Mouse (Mus musculus) kidney, embryonic 14.5 days (tissue): ENCODE measurements around the gene Agtrap. TPM values are rescaled to one million over a fixed set of nuclear protein-coding genes. Genes with fewer than 3 reads are reported as not detected.
A peak's percentile ranks its signal among the peaks of the same experiment; 100 is the strongest.

Experiments
- ATAC-seq: fragments of 200-750 bp; cut with Nextera tagmentation; 2 replicates; pipeline ENCODE4 v1.8.0; 2017; ENCODE audit warnings: moderate number of reproducible peaks, mild to moderate bottlenecking, moderate TSS enrichment, moderate library complexity; ENCODE audit not compliant: low FRiP score, low TSS enrichment
- H3K27ac ChIP-seq: fragments of 300-500 bp; sonication (generic); 2 replicates; pipeline ENCODE4 v1.5.1; 2014; ENCODE audit warnings: low read depth, mild to moderate bottlenecking, low read length, moderate library complexity, mixed read lengths
- H3K27me3 ChIP-seq: fragments of 300-500 bp; sonication (generic); 2 replicates; pipeline ENCODE4 v1.6.1; 2014; ENCODE audit warnings: mild to moderate bottlenecking, low read length; ENCODE audit not compliant: control insufficient read depth, insufficient read depth
- H3K36me3 ChIP-seq: fragments of 300-500 bp; sonication (generic); 2 replicates; pipeline ENCODE4 v1.6.1; 2014; ENCODE audit warnings: low read length, mixed read lengths; ENCODE audit not compliant: control insufficient read depth, insufficient read depth
- H3K4me1 ChIP-seq: fragments of 300-500 bp; sonication (generic); 2 replicates; pipeline ENCODE4 v1.6.1; 2014; ENCODE audit warnings: low read length, mixed read lengths; ENCODE audit not compliant: control insufficient read depth, insufficient read depth
- H3K4me2 ChIP-seq: fragments of 300-500 bp; sonication (generic); replicated peaks from 2 replicates; pipeline ENCODE4 v1.6.1; 2014; ENCODE audit warnings: low read depth, mild to moderate bottlenecking, low read length
- H3K4me3 ChIP-seq: fragments of 300-500 bp; sonication (generic); 2 replicates; pipeline ENCODE4 v1.5.1; 2014; ENCODE audit warnings: mild to moderate bottlenecking, low read length
- H3K9ac ChIP-seq: fragments of 300-500 bp; sonication (generic); 2 replicates; pipeline ENCODE4 v1.6.1; 2014; ENCODE audit warnings: low read depth, mild to moderate bottlenecking, low read length, moderate library complexity
- H3K9me3 ChIP-seq: fragments of 300-500 bp; sonication (generic); 2 replicates; pipeline ENCODE4 v1.6.1; 2016; ENCODE audit warnings: low read length; ENCODE audit not compliant: control insufficient read depth
- WGBS: fragments of 180-500 bp; shearing (Covaris S2); extraction: QIAGEN DNeasy Blood & Tissue Kit; methylation state at CpG from one replicate; pipeline ENCODE4 v1.1.7; 2014; 5-methylcytosine and 5-hydroxymethylcytosine counted together
- polyA plus RNA-seq: library from polyadenylated mRNA; unstranded; fragments of >200 nt; fragmentation: Nextera tagmentation; extraction: Ambion mirVana; gene quantifications from 2 replicates; pipeline ENCODE4 v1.2.1, GENCODE M21; 2014

The Agtrap gene
- polyA plus RNA-seq, 1 experiment from 2014 or later: 22.8 TPM

DNA sequence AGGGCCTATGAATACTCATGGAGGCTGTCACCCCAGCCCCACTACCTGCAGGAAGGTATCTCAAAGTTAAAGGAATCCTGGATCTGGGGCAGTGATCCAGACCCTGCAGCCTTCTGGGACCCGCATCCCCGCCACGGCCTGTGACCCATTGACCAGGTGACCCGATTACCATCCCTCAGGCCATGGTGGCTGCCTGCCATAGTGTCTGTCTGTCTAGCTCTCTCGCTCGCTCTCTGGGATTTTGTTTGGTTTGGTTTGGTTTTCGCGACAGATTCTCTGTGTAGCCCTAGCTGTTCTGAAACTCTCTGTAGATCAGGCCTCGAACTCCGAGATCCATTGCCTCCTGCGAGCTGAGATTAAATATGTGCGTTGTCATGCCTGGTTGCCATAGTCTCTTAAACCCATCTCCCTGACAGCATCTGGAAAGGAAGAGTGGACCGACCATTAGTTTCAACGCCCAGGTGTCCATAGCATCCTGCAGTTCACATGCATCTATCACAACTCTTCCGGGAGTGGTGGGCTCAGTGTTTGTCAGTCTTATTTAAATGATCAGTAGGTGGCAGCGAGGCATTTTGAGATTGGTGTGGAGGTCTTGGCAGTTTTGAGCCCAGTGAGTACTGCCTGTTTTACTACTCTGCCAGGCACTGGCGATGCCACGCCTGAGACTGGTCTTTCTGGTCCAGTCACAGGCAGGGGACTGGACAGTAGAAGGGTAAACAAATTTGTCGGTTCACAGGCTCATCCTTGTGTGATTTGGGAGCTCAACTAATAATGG, 48.4 kb downstream of the Agtrap start:
- Histone ChIP-seq H3K4me3 (peak overlapping the region; percentile 86), H3K27ac (peak overlapping the region; percentile 85; the same call in 1 of the 2 replicates), H3K27me3 (no peaks in the 10 kb centered on the region), H3K9me3 (no peaks in the 10 kb centered on the region), H3K36me3 (peaks cover 24% of the 10 kb centered on the region), H3K4me1 (peaks cover 31% of the 10 kb centered on the region), H3K4me2 (peak overlapping the region; percentile 90), H3K9ac (peak overlapping the region; percentile 69)
- 23% methylated on average over 19 of the region's 19 CpGs for WGBS
- ATAC-seq: no peak

DNA sequence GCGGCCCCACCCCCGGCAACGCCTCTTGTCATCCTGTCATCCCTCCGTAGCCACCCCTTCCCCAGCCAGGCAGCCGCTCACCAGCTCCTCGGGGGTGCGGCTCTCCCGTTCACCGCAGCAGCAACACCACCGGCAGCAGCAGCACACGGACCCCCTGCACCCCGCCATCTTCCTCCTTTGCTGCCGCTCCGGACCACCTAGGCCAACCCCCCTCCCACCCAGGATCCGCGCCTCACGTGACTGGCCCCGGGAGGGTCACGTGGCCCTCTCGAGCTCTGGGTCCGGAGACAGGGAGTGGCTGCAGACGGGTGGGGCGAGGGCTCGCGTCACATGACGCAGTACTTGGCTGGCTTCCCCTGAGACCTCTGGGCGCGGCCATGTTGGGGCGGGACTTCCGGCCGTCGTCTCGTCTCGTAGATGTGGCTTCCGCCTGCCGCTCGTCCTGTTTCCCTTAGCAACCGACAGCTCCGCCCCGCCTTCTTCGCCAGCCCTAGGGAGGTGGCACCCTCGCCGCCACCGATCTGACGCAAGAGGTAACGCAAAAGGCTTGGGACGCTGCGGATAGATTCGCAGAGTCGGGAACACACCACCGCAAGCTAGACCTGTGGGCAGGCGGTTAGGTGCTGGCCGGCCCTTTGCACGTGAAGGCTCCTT, 49.1 kb downstream of the Agtrap start, which contains the start of the genes Clcn6 and Mthfr:
Clcn6 (minus strand) TSS at position 222 of the 654 bp plus-strand sequence.
Mthfr (plus strand) TSS at position 478 of the 654 bp plus-strand sequence.
- peak; percentile 96 for ATAC-seq
- Histone ChIP-seq H3K4me1 (peaks cover 31% of the 10 kb centered on the region), H3K9ac (peak within 1 kb of the TSS; percentile 72), H3K27me3 (no peaks in the 10 kb centered on the region), H3K9me3 (no peaks in the 10 kb centered on the region), H3K4me2 (peak within 1 kb of the TSS; percentile 90), H3K36me3 (peaks cover 17% of the 10 kb centered on the region), H3K4me3 (peak within 1 kb of the TSS; percentile 86), H3K27ac (peak within 1 kb of the TSS; percentile 85; the same call in 1 of the 2 replicates)
- under 1% methylated on average over 51 of the region's 54 CpGs for WGBS

DNA sequence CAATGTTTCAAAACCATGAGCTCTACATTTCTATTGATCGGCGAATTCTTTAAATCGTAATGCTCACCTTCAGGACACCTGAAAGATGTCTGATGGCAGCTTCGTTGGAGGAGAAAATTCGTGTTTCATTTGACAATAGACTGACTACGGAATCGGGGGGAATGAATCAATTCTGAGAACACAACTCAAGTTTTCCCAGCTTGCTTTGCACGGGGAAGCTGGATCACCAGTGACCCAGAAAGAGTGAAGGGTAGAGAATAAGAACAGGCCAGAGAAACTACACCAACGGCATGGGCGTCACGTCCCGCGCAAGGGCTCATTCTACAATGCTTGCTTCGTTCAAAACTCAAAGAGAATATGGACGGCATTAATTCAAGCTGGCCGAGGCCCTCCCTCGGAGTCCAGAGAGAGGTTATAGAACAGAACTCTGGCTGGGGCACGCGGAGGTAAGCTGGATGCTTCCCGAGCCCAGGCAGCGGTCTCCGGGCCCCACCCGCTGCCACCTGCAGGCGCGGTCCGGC, 49.7 kb downstream of the Agtrap start:
- no peaks in the 10 kb centered on the region for H3K27me3 ChIP-seq
- peak overlapping the region; percentile 72 for H3K4me2 ChIP-seq
- WGBS: 9% methylated on average over 26 of the region's 26 CpGs

DNA sequence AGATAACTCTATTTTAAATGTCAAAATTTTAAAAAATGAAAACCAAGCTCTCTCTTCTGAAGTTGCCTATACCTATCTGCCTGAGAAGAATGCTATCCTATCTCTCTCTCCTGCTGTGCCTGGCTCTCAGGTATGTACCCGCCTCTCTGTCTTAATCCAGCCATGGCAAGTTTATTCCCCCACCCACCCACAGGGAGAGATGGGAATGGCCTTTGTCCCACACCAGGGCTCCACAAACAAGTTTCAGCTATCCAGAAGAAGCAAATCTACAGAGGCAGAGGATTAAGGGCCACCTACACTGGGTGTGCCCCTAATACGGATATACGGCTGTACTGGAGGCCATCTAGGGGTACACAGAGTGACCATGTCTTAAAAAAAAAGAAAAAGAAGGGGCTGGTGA, 52.4 kb downstream of the Agtrap start:
- Histone ChIP-seq H3K4me1 (peaks cover 16% of the 10 kb centered on the region), H3K9me3 (no peaks in the 10 kb centered on the region), H3K27me3 (no peaks in the 10 kb centered on the region), H3K4me3 (no peak overlapping the region), H3K36me3 (peaks cover 17% of the 10 kb centered on the region; the same call in 1 of the 2 replicates), H3K4me2 (no peak overlapping the region), H3K27ac (no peak overlapping the region), H3K9ac (no peak overlapping the region)
- 93% methylated on average over 3 of the region's 3 CpGs for WGBS
- ATAC-seq: no peak

More for the DNA sequence above, 49.7 kb downstream of the Agtrap start:
- H3K9ac ChIP-seq: peak overlapping the region; percentile 72
- no peak for ATAC-seq
- peak overlapping the region; percentile 62; the same call in 1 of the 2 replicates for H3K27ac ChIP-seq
- H3K4me3 ChIP-seq: peak overlapping the region; percentile 86
- H3K9me3 ChIP-seq: no peaks in the 10 kb centered on the region
- peaks cover 16% of the 10 kb centered on the region for H3K36me3 ChIP-seq
- peaks cover 31% of the 10 kb centered on the region for H3K4me1 ChIP-seq

DNA sequence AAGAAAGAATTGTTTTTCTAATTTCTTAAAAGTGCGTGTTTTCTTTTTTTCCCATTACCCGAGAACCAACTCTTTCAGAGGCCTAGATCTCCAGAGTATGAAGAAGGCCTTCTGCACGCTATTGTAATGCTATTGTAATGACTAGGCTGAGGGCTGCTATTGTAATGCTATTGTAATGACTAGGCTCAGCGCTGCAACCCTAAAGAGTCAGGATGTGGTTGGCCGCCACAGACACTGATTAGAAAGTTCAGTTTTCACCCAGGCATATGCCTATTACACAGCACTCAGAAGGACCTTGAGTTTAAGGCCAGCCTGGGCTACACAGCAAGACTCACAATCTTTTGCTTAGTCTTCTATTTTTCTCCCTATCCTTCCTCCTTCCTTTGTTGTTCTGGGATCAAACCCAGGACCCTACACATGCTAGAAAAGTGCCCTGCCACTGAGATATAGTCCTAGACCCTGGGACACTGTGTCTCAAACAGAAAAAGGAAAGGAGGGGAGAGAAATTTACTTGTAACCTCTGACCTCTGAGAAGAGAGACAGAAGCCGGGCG, 53.9 kb downstream of the Agtrap start:
- Histone ChIP-seq H3K4me2 (no peak overlapping the region), H3K9ac (no peak overlapping the region), H3K27ac (no peak overlapping the region), H3K9me3 (no peaks in the 10 kb centered on the region), H3K4me1 (peaks cover 5% of the 10 kb centered on the region; the same call in 1 of the 2 replicates), H3K36me3 (peaks cover 24% of the 10 kb centered on the region; the same call in 1 of the 2 replicates), H3K4me3 (no peak overlapping the region), H3K27me3 (no peaks in the 10 kb centered on the region)
- WGBS: 80% methylated on average over 7 of the region's 7 CpGs
- ATAC-seq: no peak

DNA sequence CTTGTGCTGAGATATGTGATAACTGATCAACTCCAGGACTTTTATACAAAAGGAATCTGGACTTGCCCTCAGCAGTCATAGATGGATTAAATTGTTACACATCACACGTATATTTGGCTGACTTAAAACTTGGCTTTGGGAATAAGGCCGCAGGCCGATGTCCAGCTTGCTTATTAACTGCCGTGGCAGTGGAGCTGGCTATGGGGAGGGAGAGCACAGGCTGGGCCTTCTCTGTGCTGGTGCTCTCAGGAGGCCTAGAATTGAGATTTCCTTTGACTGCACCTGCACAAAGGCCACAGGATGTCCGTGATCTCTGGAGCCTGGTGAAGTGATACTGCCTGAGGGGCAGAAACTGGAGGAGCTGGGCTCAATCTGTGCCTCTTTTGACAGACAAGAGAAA, 57.3 kb downstream of the Agtrap start:
- ATAC-seq: no peak
- Histone ChIP-seq H3K36me3 (peaks cover 49% of the 10 kb centered on the region; the same call in 1 of the 2 replicates), H3K9me3 (no peaks in the 10 kb centered on the region), H3K4me2 (no peak overlapping the region), H3K27me3 (no peaks in the 10 kb centered on the region), H3K27ac (no peak overlapping the region), H3K4me1 (no peaks in the 10 kb centered on the region), H3K4me3 (no peak overlapping the region), H3K9ac (no peak overlapping the region)
- 83% methylated on average over 5 of the region's 5 CpGs for WGBS

DNA sequence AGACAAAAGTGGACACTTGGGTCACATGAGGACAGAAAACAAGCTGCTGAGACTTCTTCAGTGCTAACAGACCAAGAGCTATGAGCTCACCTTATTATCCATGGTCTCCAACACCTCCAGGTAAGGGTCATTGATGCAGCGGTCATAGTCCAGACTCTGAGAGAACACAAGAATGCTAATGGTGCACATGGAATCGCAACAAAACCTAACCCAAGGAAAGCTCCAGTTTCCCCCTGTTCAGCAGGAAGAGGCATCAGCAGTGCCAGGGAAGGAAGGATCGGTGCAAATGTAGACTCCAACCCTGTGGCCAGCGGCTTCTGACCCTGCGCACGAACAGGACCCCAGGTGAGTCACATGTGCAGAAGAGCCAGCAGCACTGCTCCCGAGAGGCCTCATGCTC, 58.5 kb downstream of the Agtrap start:
- Histone ChIP-seq H3K4me2 (no peak overlapping the region), H3K4me3 (no peak overlapping the region), H3K27me3 (no peaks in the 10 kb centered on the region), H3K4me1 (no peaks in the 10 kb centered on the region), H3K27ac (no peak overlapping the region), H3K9ac (no peak overlapping the region), H3K9me3 (no peaks in the 10 kb centered on the region), H3K36me3 (peaks cover 53% of the 10 kb centered on the region)
- ATAC-seq: no peak
- WGBS: 94% methylated on average over 7 of the region's 7 CpGs
